Mouse (Mus musculus) spleen, adult 18-20 months (tissue): ENCODE results near the gene Lamb3.
A peak's percentile ranks its signal among the peaks of the same experiment; 100 is the strongest.

Source experiments
- DNase-seq, 2 experiments: peaks; one replicate each; pipeline ENCODE4 v3.0.0; 2022; ENCODE audit warnings: mixed read lengths in 2 of 2

The Lamb3 gene

GRCm38 (mm10) chr1:193207503-193207902 is at the start of gene Lamb3:
Gene Lamb3 (plus strand): TSS chr1:193207699.
- peak in 1 of 2 experiments; percentile 26 for DNase-seq

DNA sequence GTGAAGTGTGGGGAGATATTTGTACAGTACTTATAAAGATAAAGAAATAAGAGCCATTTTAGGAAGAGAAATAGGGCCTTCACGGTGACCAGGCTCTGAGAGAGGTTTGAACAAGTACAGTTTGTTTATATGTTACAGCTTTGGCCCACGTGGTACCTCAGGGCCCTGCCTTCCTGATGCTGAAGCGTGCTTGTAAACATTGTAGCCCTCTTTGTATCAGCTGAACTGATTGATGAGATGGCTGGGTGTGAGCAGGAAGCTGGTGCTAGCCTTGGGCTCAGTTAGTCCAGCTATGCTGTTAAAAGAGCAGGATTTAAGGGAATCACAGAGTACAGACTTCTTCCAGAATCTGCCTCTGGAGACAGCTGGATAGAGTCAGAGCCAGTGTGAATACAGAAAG is 48.3 kb upstream of the Lamb3 start:
- no peak for DNase-seq

DNA sequence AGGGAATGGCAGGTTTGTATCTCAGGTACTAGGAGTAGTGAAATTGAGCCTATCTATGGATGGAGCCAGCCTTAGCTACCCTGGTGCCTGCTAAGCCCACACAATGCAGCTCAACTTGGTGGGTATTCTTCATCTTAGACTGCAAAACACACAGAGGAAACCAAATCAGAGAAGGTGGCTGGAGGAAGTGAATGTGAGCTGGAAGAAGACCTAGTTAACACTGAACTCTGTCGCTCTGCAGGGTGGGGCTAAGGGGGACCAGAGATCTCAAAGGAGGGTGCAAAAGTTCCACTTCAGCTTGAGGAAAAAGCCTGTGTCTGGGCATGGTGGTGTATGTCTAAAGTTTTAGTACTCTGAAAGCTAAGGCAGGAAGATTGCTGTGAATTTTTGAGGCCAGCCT is 47.9 kb upstream of the Lamb3 start:
- DNase-seq = no peak

DNA sequence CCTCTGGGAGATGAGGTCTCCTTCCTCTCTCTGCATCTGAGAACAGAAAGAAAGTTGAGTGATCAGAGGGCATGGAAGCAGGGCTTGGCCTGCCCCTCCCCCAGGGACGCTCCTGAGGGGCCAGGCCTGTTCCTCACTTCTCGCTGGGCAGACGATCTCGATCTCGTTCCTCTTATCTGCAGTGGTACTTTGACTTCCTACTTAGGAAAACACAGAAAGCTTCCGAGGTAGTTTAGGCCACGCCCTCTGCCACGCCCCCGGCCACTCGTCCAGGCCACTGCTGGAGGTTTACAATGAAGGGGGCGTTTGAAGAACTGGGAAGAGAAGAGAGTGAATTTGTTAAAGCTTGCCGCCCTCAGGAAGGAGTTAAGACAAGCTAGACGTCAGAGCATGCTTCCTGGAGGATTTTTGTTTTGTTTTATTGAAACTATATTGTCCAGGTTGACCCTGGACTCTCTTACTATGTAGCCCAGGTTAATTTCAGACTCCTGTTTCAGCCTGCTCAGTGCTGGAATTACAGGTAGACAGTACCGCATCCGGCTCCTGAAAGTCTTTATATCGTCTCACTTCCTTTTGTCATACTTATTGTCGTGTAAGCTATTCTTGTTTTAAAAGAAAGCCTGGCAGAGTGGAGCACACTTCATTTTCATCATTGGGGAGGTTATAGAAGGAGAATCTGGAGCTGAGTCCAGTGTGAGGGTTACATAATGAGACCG is 47.0 kb upstream of the Lamb3 start:
- peak; percentile 60 to 71 for DNase-seq

GRCm38 (mm10) chr1:193167746-193168145 is 39.8 kb upstream of the Lamb3 start, which contains the start of gene A130010J15Rik:
Gene A130010J15Rik (plus strand): TSS chr1:193168046.
- no peak for DNase-seq

GRCm38 (mm10) chr1:193169228-193169627 is 38.3 kb upstream of the Lamb3 start:
- DNase-seq = no peak

DNA sequence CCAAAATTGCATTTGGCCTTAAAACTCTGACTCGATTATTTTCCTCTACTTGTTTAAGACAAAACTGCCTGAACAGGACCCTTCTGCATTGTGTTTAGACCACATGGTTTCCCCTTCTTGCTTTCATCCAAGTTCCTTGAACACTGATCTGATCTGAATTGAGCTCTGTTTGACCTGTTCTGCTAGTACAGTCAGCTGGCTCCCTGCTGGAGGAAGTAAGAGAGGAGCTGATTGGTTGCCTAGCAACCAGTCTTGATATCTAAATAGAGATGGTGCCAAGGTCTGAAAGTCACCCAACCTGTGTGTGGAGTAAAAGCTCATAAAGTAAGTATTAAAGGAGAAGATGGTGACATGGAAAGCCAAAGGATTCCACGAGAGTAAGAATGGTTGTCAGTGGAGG is 37.6 kb upstream of the Lamb3 start:
- DNase-seq = no peak

DNA sequence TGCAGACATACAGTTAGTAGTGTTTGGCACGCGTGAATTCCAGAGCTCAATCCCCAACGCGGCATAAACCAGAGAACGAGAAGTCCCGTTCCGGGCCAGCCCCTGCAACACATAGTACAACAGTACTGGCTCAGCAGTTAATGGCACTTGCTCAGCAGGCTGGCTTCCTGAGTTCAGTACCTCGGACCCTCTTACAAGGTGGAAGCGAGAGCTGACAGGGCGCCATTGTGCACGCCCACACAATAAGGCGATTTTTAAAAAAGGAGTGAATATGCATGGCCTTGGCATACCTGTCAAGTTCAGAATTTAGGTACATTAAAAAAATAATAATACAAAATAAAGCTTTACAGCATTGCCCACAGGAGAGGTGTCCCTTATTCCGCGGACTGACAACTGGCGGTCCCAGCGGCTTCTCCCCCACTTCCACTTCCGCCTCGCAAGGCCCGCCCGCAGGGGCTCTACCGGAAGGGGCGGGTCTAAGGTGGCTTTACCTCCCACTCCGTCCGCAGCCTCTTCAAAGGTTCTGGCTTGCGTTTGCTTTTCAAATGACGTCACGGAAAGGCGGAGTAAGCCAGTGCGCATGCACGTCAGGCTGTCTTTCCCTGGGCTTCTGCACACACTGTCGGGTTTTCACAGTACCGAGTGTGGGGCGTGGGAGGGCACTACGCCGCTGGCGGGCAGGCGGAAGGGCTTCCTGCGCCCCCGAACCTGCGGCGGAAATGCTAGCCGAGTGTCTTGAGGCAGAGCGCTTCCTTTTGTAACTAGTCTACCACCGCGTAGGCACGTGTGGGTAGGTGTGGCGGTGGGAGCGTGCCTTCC is 34.3 kb upstream of the Lamb3 start:
- peak; percentile 92 to 97 for DNase-seq

GRCm38 (mm10) chr1:193173810-193174129 is 33.7 kb upstream of the Lamb3 start:
- DNase-seq = no peak

- DNase-seq = no peak
Observed at GRCm38 (mm10) chr1:193174143-193174733, 33.3 kb upstream of the Lamb3 start.

- DNase-seq = no peak
Observed at GRCm38 (mm10) chr1:193181104-193181503, 26.4 kb upstream of the Lamb3 start.

- DNase-seq = no peak
Observed at GRCm38 (mm10) chr1:193188257-193188656, 19.2 kb upstream of the Lamb3 start.

GRCm38 (mm10) chr1:193189151-193189621 is 18.3 kb upstream of the Lamb3 start:
- peak; percentile 61 to 67 for DNase-seq

- DNase-seq = no peak
Observed at GRCm38 (mm10) chr1:193189771-193190170, 17.7 kb upstream of the Lamb3 start.

DNA sequence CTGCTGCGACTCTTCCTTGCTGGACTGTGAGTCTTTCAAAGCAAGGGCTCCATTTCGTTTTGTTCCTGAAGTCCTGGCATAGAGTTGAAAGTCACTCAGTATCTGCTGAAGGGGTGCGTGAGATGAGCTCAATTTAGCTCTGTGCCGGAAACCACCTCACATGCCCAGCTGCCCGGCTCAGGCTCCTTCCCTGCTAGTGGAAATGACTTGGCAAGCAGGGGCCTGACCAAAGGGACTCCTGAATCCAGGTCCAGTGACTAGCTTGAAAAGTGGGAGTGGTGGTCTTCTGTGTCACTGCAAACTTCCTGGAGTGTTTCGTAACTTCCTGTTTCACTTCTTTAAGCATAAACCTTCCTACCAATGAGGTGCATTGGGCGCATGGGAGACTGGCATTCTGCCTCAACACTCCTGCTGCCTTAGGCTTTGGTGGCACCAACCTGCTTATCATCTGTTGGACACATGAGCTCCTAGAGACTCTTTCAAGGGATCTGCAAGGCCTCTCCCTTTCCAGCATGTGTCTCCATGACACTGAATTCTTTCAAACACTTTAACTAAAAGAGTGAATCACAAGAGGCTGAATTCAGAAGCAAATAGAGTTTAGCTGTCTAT is 15.7 kb upstream of the Lamb3 start:
- DNase-seq = no peak

GRCm38 (mm10) chr1:193194416-193195140 is 12.9 kb upstream of the Lamb3 start:
- DNase-seq = no peak

DNA sequence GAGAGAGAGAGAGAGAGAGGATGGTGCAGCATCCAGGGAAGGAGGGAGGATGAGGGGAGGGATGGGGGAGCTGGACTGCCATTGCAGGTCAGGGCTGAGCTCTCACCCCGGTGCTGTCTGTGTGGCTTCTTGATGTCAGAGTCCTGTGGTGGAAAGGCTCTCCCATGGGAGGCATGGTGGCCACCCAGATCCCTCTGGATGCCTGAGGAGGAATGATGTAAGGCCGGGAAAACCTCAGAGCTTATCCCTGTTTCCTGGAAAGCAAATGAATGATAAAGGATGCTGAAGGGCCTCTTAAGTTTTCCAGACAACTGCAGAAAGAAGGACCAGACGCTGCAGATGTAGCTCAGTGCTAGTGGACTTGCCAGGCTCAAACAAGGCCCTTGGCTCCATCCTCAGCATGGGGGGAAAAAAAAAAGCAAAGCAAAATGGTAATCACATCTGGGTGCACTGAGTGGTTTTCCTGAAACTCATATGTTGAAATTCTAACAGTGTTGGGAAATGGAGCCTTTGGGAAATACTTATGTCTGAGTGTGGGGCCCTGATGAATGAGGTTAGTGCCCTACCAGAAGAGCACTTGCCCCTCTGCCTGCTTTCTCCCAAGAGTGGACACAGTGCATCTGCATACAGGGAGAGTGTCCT is 12.2 kb upstream of the Lamb3 start:
- DNase-seq = no peak

GRCm38 (mm10) chr1:193197494-193198205 is 9.8 kb upstream of the Lamb3 start:
- no peak for DNase-seq

DNA sequence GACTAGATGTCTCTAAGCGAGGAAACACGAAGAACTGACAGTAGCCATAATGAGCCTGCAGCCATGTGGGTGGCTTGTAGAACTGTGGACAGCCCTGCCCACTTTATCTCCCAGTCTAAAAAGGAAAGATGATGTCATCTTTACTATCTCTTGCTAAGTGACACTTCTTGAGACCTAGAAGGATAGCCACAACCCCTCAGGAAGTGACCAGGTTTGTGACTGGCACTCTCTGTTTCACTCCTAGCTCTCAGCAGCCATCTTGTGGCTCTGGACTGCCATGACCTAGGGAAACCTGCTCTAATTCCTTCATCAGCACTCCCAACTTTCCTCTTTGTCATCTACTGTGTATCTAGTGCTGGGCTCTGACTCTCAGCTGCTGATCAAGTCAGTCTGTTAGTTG is 9.2 kb upstream of the Lamb3 start:
- DNase-seq = no peak

GRCm38 (mm10) chr1:193200640-193201382 is 6.7 kb upstream of the Lamb3 start:
- DNase-seq = peak; percentile 44 to 48

DNA sequence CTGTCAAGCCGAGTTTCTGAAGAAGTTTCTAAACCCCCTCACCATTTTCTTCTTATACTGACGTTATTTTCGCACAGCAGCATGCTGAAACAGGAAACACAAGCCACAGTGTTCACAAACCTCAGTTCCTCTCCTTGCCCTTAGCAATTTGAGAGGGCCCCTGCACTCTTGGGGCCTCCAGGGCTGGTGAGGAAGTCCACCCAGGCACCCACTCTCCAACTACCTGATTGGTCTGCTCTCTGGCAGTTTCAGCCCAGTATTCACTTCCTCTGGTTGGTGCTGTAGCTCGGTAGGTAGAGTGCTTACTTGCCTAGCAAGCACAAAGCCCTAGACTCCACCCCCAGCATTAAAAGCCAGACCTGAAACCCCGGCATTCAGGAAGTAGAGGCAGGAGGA is 6.1 kb upstream of the Lamb3 start, which contains the start of gene Traf3ip3:
Gene Traf3ip3 (minus strand): TSS at position 321 of the 396 bp plus-strand sequence.
- DNase-seq = peak; percentile 68 to 81
